Mouse (Mus musculus) spleen, adult 2 months (tissue): ENCODE results near the gene Scgb1a1.

Experiments
- CTCF ChIP-seq: fragments of 200-500 bp; IDR thresholded peaks from 2 replicates; pipeline ENCODE4 v1.5.1; 2011; ENCODE audit warnings: mild to moderate bottlenecking, inconsistent platforms; ENCODE audit not compliant: insufficient read depth, insufficient read length, insufficient replicate concordance; ENCODE audit errors: extremely low read depth
- POLR2A ChIP-seq: fragments of 200-500 bp; IDR thresholded peaks from 2 replicates; pipeline ENCODE4 v1.6.1; 2011; ENCODE audit warnings: low read depth, low read length, inconsistent platforms

- TF ChIP-seq POLR2A (no peak), CTCF (no peak)
Observed at GRCm38 (mm10) chr19:9062822-9063221, 24.9 kb downstream of the Scgb1a1 start.
